Mouse (Mus musculus) CH12.LX (cell line): ENCODE data around the gene Csmd2. TPM values are rescaled to one million over a fixed set of nuclear protein-coding genes. Genes with fewer than 3 reads are reported as not detected.

Experiments used
- DNase-seq: peaks from one replicate; pipeline ENCODE4 v3.0.0-alpha.2; 2013; ENCODE audit errors: extremely low read depth
- H3K27ac ChIP-seq: 2 replicates; pipeline ENCODE4 v1.5.1; 2012; ENCODE audit warnings: low read depth, mild to moderate bottlenecking, control low read depth, moderate library complexity; ENCODE audit not compliant: insufficient read depth
- H3K27me3 ChIP-seq: replicated peaks from 2 replicates; pipeline ENCODE3; 2012; ENCODE audit warnings: inconsistent platforms
- H3K36me3 ChIP-seq, 2 experiments: replicated peaks in 1 of 2; 2 replicates each; pipeline versions ENCODE3 to v1.6.1; 2012; ENCODE audit warnings: inconsistent platforms in 1 of 2, low read length in 1 of 2, mild to moderate bottlenecking in 1 of 2, mixed read lengths in 1 of 2, moderate library complexity in 1 of 2; ENCODE audit not compliant: control insufficient read depth in 1 of 2, insufficient read depth in 1 of 2
- H3K4me1 ChIP-seq, 2 experiments: 2 replicates each; pipeline ENCODE4 v1.6.1; 2012; ENCODE audit warnings: inconsistent platforms in 1 of 2, moderate library complexity in 1 of 2; ENCODE audit not compliant: insufficient read depth in 2 of 2, control insufficient read depth in 1 of 2
- H3K4me2 ChIP-seq: 2 replicates; pipeline ENCODE4 v1.6.1; 2012; ENCODE audit warnings: low read depth, mild to moderate bottlenecking, control low read depth; ENCODE audit not compliant: poor library complexity, insufficient read depth, severe bottlenecking
- H3K4me3 ChIP-seq, 3 experiments: fragments of 150-350 bp in 1 of 3; sonication (generic) in 1 of 3; replicated peaks in 1 of 3; 2 replicates each; pipeline versions ENCODE3 to v1.5.1; 2011 to 2012; ENCODE audit warnings: low read depth in 2 of 3, low read length in 2 of 3, mild to moderate bottlenecking in 2 of 3, moderate library complexity in 2 of 3, control low read depth in 1 of 3, improper control_type of control experiment in 1 of 3, inconsistent platforms in 1 of 3, mixed read lengths in 1 of 3; ENCODE audit not compliant: poor library complexity in 1 of 3
- H3K79me2 ChIP-seq: replicated peaks from 2 replicates; pipeline ENCODE4 v1.6.1; 2012; ENCODE audit warnings: mild to moderate bottlenecking, moderate library complexity; ENCODE audit not compliant: control insufficient read depth, poor library complexity, insufficient read depth, severe bottlenecking; ENCODE audit errors: extremely low read depth
- H3K9ac ChIP-seq: 2 replicates; pipeline ENCODE4 v1.6.1; 2012; ENCODE audit warnings: low read depth, mild to moderate bottlenecking, control low read depth, moderate library complexity; ENCODE audit not compliant: insufficient read depth
- H3K9me3 ChIP-seq: replicated peaks from 2 replicates; pipeline ENCODE3; 2012; ENCODE audit warnings: low read length, inconsistent platforms, mixed read lengths
- BHLHE40 ChIP-seq: IDR thresholded peaks from 2 replicates; pipeline ENCODE4 v1.6.1; 2011; ENCODE audit warnings: mild to moderate bottlenecking, low read depth, low read length, improper control_type of control experiment
- CHD2 ChIP-seq: IDR thresholded peaks from 2 replicates; pipeline ENCODE4 v1.6.1; 2011; ENCODE audit warnings: low read length, improper control_type of control experiment
- CTCF ChIP-seq, 2 experiments: IDR thresholded peaks in 1 of 2; conservative IDR thresholded peaks in 1 of 2; 2 replicates each; pipeline ENCODE4 v1.5.1; 2011 to 2012; ENCODE audit warnings: low read depth in 2 of 2, low read length in 2 of 2, improper control_type of control experiment in 1 of 2, inconsistent platforms in 1 of 2, mild to moderate bottlenecking in 1 of 2, moderate library complexity in 1 of 2
- E2F4 ChIP-seq: IDR thresholded peaks from 2 replicates; pipeline ENCODE4 v1.6.1; 2011; ENCODE audit warnings: low read depth, low read length, improper control_type of control experiment; ENCODE audit not compliant: insufficient replicate concordance
- HCFC1 ChIP-seq: IDR thresholded peaks from 2 replicates; pipeline ENCODE4 v1.6.1; 2012; ENCODE audit warnings: low read depth, mild to moderate bottlenecking, inconsistent platforms, low read length, improper control_type of control experiment
- IRF4 ChIP-seq: IDR thresholded peaks from 2 replicates; pipeline ENCODE4 v1.6.1; 2014; ENCODE audit warnings: low read depth, mild to moderate bottlenecking, inconsistent platforms, low read length, improper control_type of control experiment
- JUN ChIP-seq: IDR thresholded peaks from 2 replicates; pipeline ENCODE4 v1.6.1; 2011; ENCODE audit warnings: low read depth, mild to moderate bottlenecking, low read length, improper control_type of control experiment, moderate library complexity; ENCODE audit not compliant: insufficient read depth
- KAT2A ChIP-seq: IDR thresholded peaks from 2 replicates; pipeline ENCODE4 v1.6.1; 2012; ENCODE audit warnings: low read length, improper control_type of control experiment, inconsistent platforms; ENCODE audit not compliant: insufficient replicate concordance
- MAX ChIP-seq: IDR thresholded peaks from 2 replicates; pipeline ENCODE4 v1.6.1; 2011; ENCODE audit warnings: low read length, improper control_type of control experiment
- MAZ ChIP-seq: IDR thresholded peaks from 2 replicates; pipeline ENCODE4 v1.6.1; 2012; ENCODE audit warnings: low read depth, mild to moderate bottlenecking, inconsistent platforms, low read length, improper control_type of control experiment, moderate library complexity
- NELFE ChIP-seq: IDR thresholded peaks from 2 replicates; pipeline ENCODE4 v1.6.1; 2011; ENCODE audit warnings: low read depth, low read length, improper control_type of control experiment
- NRF1 ChIP-seq: IDR thresholded peaks from 2 replicates; pipeline ENCODE4 v1.6.1; 2014; ENCODE audit warnings: low read depth, mild to moderate bottlenecking, inconsistent platforms, low read length, improper control_type of control experiment, moderate library complexity
- PAX5 ChIP-seq: IDR thresholded peaks from 2 replicates; pipeline ENCODE4 v1.6.1; 2012; ENCODE audit warnings: low read length, inconsistent platforms, mixed read lengths
- POLR2A ChIP-seq: IDR thresholded peaks from 2 replicates; pipeline ENCODE4 v1.6.1; 2011; ENCODE audit warnings: low read depth, mild to moderate bottlenecking, improper control_type of control experiment, low read length
- POLR2AphosphoS2 ChIP-seq: IDR thresholded peaks from 2 replicates; pipeline ENCODE4 v1.6.1; 2011; ENCODE audit warnings: low read depth, low read length, improper control_type of control experiment
- RAD21 ChIP-seq: IDR thresholded peaks from 2 replicates; pipeline ENCODE4 v1.6.1; 2011; ENCODE audit warnings: low read depth, mild to moderate bottlenecking, low read length, improper control_type of control experiment, moderate library complexity
- RCOR1 ChIP-seq: conservative IDR thresholded peaks from 2 replicates; pipeline ENCODE4 v1.6.1; 2012; ENCODE audit warnings: low read depth, mild to moderate bottlenecking, inconsistent platforms, low read length, improper control_type of control experiment
- SIN3A ChIP-seq: IDR thresholded peaks from 2 replicates; pipeline ENCODE4 v1.6.1; 2012; ENCODE audit warnings: low read length, improper control_type of control experiment, inconsistent platforms
- SMC3 ChIP-seq: IDR thresholded peaks from 2 replicates; pipeline ENCODE4 v1.6.1; 2011; ENCODE audit warnings: low read depth, low read length, improper control_type of control experiment
- USF1 ChIP-seq: IDR thresholded peaks from 2 replicates; pipeline ENCODE4 v1.6.1; 2014; ENCODE audit warnings: low read depth, mild to moderate bottlenecking, inconsistent platforms, low read length, improper control_type of control experiment
- ZMIZ1 ChIP-seq: IDR thresholded peaks from 2 replicates; pipeline ENCODE4 v1.6.1; 2012; ENCODE audit warnings: low read depth, mild to moderate bottlenecking, inconsistent platforms, low read length, improper control_type of control experiment
- ZNF384 ChIP-seq: IDR thresholded peaks from 2 replicates; pipeline ENCODE4 v1.6.1; 2012; ENCODE audit warnings: low read depth, low read length, improper control_type of control experiment, inconsistent platforms
- dilution Hi-C: fragments of 300-500 bp; cut with MboI; formaldehyde crosslinking; loops from 2 replicates; pipeline ENCODE4 v1.14.3; 2020; ENCODE audit warnings: low sequenced_read_pairs; ENCODE audit not compliant: extremely low pct_unique_long_range_greater_than_20kb, extremely low pct_ligation_motif_present
- in situ Hi-C: fragments of 300-500 bp; cut with MboI; formaldehyde crosslinking; loops from 3 replicates; pipeline ENCODE4 v1.14.3; 2019; ENCODE audit warnings: low sequenced_read_pairs, low pct_ligation_motif_present, low pct_unique_long_range_greater_than_20kb, mixed read lengths
- polyA plus RNA-seq: library from polyadenylated mRNA; unstranded; fragments of >175 nt; gene quantifications from 2 replicates; pipeline ENCODE4 v1.2.1, GENCODE M21; 2012; ENCODE audit warnings: low read depth; ENCODE audit not compliant: insufficient read length
- total RNA-seq, 2 experiments: library from RNA; depleted of rRNA; stranded (reverse); fragments of 300-350 nt in 1 of 2; fragments of >200 nt in 1 of 2; gene quantifications; 2 replicates each; pipeline ENCODE4 v1.2.3; 2012 to 2014

The Csmd2 gene
- total and polyA plus RNA-seq, 3 experiments = 0.08 to 0.80 TPM; not detected in 1

- Histone ChIP-seq H3K4me3 (no peak overlapping the region), H3K27ac (no peak overlapping the region), H3K36me3 (no peaks in the 10 kb centered on the region), H3K9ac (no peak overlapping the region), H3K9me3 (peaks cover 82% of the 10 kb centered on the region), H3K4me1 (no peaks in the 10 kb centered on the region), H3K4me2 (no peak overlapping the region), H3K79me2 (no peaks in the 10 kb centered on the region), H3K27me3 (no peaks in the 10 kb centered on the region)
- dilution Hi-C loops (no loop called here), in situ Hi-C loops (no loop called here)
- TF ChIP-seq RAD21 (no peak), HCFC1 (no peak), SMC3 (no peak), E2F4 (no peak), NRF1 (no peak), RCOR1 (no peak), PAX5 (no peak), CHD2 (no peak), POLR2AphosphoS2 (no peak), ZNF384 (no peak), BHLHE40 (no peak), MAX (no peak), NELFE (no peak), ZMIZ1 (no peak), KAT2A (no peak), USF1 (no peak)
- no peak for DNase-seq
Measured at GRCm38 (mm10) chr4:128241854-128242356, 254.2 kb downstream of the Csmd2 start.

- no peaks in the 10 kb centered on the region for H3K79me2 ChIP-seq
- TF ChIP-seq HCFC1 (no peak), JUN (no peak), SIN3A (no peak), BHLHE40 (no peak), POLR2A (no peak), CTCF (conservative IDR thresholded peaks at IDR 0.05 in 1 of 2, IDR thresholded peaks at IDR 0.05 in 1 of 2; ENCODE audit: low read depth in 2 of 2, low read length in 2 of 2) (no peak), NELFE (no peak), IRF4 (no peak), MAZ (no peak), PAX5 (no peak)
- TF ChIP-seq, all 38 proteins: peak for 0
- H3K4me1 ChIP-seq = no peaks in the 10 kb centered on the region
- H3K4me3 ChIP-seq = no peak overlapping the region
- H3K27me3 ChIP-seq = no peaks in the 10 kb centered on the region
- in situ Hi-C loops (no loop called here), dilution Hi-C loops (no loop called here)
- no peak overlapping the region for H3K27ac ChIP-seq
- no peak overlapping the region for H3K9ac ChIP-seq
- no peaks in the 10 kb centered on the region for H3K36me3 ChIP-seq
- no peak for DNase-seq
- H3K9me3 ChIP-seq = peaks cover 89% of the 10 kb centered on the region
- H3K4me2 ChIP-seq = no peak overlapping the region
Measured at GRCm38 (mm10) chr4:128245201-128245600, 257.5 kb downstream of the Csmd2 start.
